In genomic region chr8:120599504-120599903, GRCm38 (mm10) we compare ENCODE assay signal across 9 mouse cellular contexts. TPM values are rescaled to one million over a fixed set of nuclear protein-coding genes. Genes with fewer than 3 reads are reported as not detected.
A peak's percentile ranks its signal among the peaks of the same experiment; 100 is the strongest.
DNase-seq lines count a peak whose midpoint lies in the region; ATAC-seq lines count a peak whose summit lies in the region.
"Had no signal": no experiment of that assay in that cellular context is flagged by ENCODE, and none has a peak within 500 bp of the region (broad histone marks: within the 10 kb centered on the region; RNA-seq: fewer than 3 reads in every experiment).

No protein-coding gene starts in this region.

- ATAC-seq in hindbrain, embryonic 11.5 days (ENCODE audit: low FRiP score): no peak
- ATAC-seq in hindbrain, embryonic 16.5 days: no peak

- no peak overlapping the region for H3K9ac ChIP-seq in hindbrain, embryonic 11.5 days (ENCODE audit: low read depth, low read length)
- no peak overlapping the region for H3K9ac ChIP-seq in hindbrain, embryonic 16.5 days (ENCODE audit: low read depth, low read length)
- H3K9ac ChIP-seq: midbrain, embryonic 12.5 days had no signal

- H3K4me2 ChIP-seq in hindbrain, embryonic 11.5 days (replicated peaks; ENCODE audit: low read depth, low read length): no peak overlapping the region
- H3K4me2 ChIP-seq in hindbrain, embryonic 16.5 days (ENCODE audit: low read length): no peak overlapping the region
- H3K4me2 ChIP-seq: midbrain, embryonic 12.5 days had no signal

- H3K4me3 ChIP-seq in hindbrain, embryonic 11.5 days (ENCODE audit: low read depth, low read length): no peak overlapping the region
- no peak overlapping the region for H3K4me3 ChIP-seq in hindbrain, embryonic 16.5 days (ENCODE audit: low read length)
- H3K4me3 ChIP-seq: midbrain, embryonic 12.5 days had no signal

- no peak overlapping the region for H3K27ac ChIP-seq in hindbrain, embryonic 11.5 days (ENCODE audit: low read depth, low read length)
- H3K27ac ChIP-seq in hindbrain, embryonic 16.5 days (ENCODE audit: low read depth, low read length): no peak overlapping the region
- H3K27ac ChIP-seq: midbrain, embryonic 12.5 days had no signal

- DNase-seq in hindbrain, embryonic 11.5 days (ENCODE audit: low spot score): peak; percentile 73
- DNase-seq in adrenal gland, adult 8-10 months: peak; percentile 52
- peak; percentile 61 for DNase-seq in embryo, embryonic 11 days
- peak; percentile 80 to 92 for DNase-seq in heart, postnatal 10 days
- DNase-seq in left cerebral cortex, adult 8-10 months (ENCODE audit: low spot score in 2 of 2): peak; percentile 43 to 78
- peak; percentile 84 for DNase-seq in naive thymus-derived CD4-positive, alpha-beta T cell, adult 2 months (ENCODE audit: low read depth)
- DNase-seq in testis, postnatal 10 days (ENCODE audit: low spot score): peak; percentile 94

- no peaks in the 10 kb centered on the region for H3K27me3 ChIP-seq in hindbrain, embryonic 11.5 days (ENCODE audit: control insufficient read depth, insufficient read depth, low read length)
- H3K27me3 ChIP-seq in hindbrain, embryonic 16.5 days (replicated peaks; ENCODE audit: control insufficient read depth, insufficient read depth, low read length): peaks cover 2% of the 10 kb centered on the region; the same call in 1 of the 2 replicates

- intact Hi-C loops in heart, postnatal 10 days (cut with DNase I): loop anchor here (2.0 to 5.0 kb wide), 2 partner anchors 29 to 312 kb away; no protein-coding TSS in a partner anchor

- H3K36me3 ChIP-seq in hindbrain, embryonic 11.5 days (ENCODE audit: control insufficient read depth, insufficient read depth, low read length): no peaks in the 10 kb centered on the region
- H3K36me3 ChIP-seq in hindbrain, embryonic 16.5 days (ENCODE audit: control insufficient read depth, insufficient read depth, low read length): no peaks in the 10 kb centered on the region
- H3K36me3 ChIP-seq: midbrain, embryonic 12.5 days had no signal

- no peaks in the 10 kb centered on the region for H3K9me3 ChIP-seq in hindbrain, embryonic 11.5 days (ENCODE audit: control insufficient read depth, low read length)
- no peaks in the 10 kb centered on the region for H3K9me3 ChIP-seq in hindbrain, embryonic 16.5 days (ENCODE audit: control insufficient read depth, low read length)

- WGBS in hindbrain, embryonic 11.5 days: 55% methylated on average over 7 of the region's 7 CpGs
- WGBS in hindbrain, embryonic 16.5 days: 50% methylated on average over 7 of the region's 7 CpGs

- peaks cover 4% of the 10 kb centered on the region; the same call in 1 of the 2 replicates for H3K4me1 ChIP-seq in hindbrain, embryonic 11.5 days (replicated peaks; ENCODE audit: control insufficient read depth, insufficient read depth, low read length)
- H3K4me1 ChIP-seq in hindbrain, embryonic 16.5 days (ENCODE audit: control insufficient read depth, insufficient read depth, low read depth, low read length): peaks cover 11% of the 10 kb centered on the region

RNA-seq across cellular contexts. Expression of gene Gins2, which starts 10.4 kb away (rescaled TPM):
- polyA plus RNA-seq in hindbrain, embryonic 11.5 days (2014; fragmentation: Nextera tagmentation; extraction: Ambion mirVana): 94.8 and 96.9 TPM in 2 replicates
- polyA plus RNA-seq in hindbrain, embryonic 16.5 days (2015; fragmentation: Nextera tagmentation; extraction: Ambion mirVana): 20.6 and 22.0 TPM in 2 replicates
- 1 to 10 TPM; 5.2 to 10.0 (median 6.5) TPM for total RNA-seq in adrenal gland, adult 8-10 months (2022)
- 10 to 100 TPM; 14.6 to 15.2 TPM for total RNA-seq in heart, postnatal 10 days (2021)
- total RNA-seq in left cerebral cortex, adult 8-10 months (2022): 1 to 10 TPM; 1.1 to 3.3 (median 2.5) TPM

RNA-seq across cellular contexts. Expression of gene 1190005I06Rik, which starts 47.9 kb away (rescaled TPM):
- 2.4 and 3.7 TPM in 2 replicates for polyA plus RNA-seq in hindbrain, embryonic 11.5 days (2014; fragmentation: Nextera tagmentation; extraction: Ambion mirVana)
- 18.3 and 20.5 TPM in 2 replicates for polyA plus RNA-seq in hindbrain, embryonic 16.5 days (2015; fragmentation: Nextera tagmentation; extraction: Ambion mirVana)
- total RNA-seq in adrenal gland, adult 8-10 months (2022): 10 to 100 TPM in 1 of 4 experiments, 1 to 10 TPM in 3; 5.6 to 10.8 (median 7.9) TPM
- 1 to 10 TPM; 5.1 to 10.0 TPM for total RNA-seq in heart, postnatal 10 days (2021)
- total RNA-seq in left cerebral cortex, adult 8-10 months (2022): 10 to 100 TPM; 11.8 to 16.6 (median 14.4) TPM
